Mouse (Mus musculus): ENCODE data around the gene Mzt1.
"Not testable (repeated sequence)": the region's sequence is repeated elsewhere in the genome, so short reads cannot be mapped to it uniquely, and the experiment has no call there.

The Mzt1 gene

GRCm38 (mm10) chr14:99046031-99046781 lies at the start of gene Mzt1, which contains the start of gene Bora:
Gene Mzt1, minus strand, starts transcription at chr14:99046134.
Gene Bora, plus strand, starts transcription at chr14:99046222.
- peak; percentile 96 for DNase-seq (ENCODE audit: low read depth)

GRCm38 (mm10) chr14:99088947-99089346 lies 43.0 kb upstream of the Mzt1 start:
- DNase-seq (ENCODE audit: low read depth), result no peak

DNA sequence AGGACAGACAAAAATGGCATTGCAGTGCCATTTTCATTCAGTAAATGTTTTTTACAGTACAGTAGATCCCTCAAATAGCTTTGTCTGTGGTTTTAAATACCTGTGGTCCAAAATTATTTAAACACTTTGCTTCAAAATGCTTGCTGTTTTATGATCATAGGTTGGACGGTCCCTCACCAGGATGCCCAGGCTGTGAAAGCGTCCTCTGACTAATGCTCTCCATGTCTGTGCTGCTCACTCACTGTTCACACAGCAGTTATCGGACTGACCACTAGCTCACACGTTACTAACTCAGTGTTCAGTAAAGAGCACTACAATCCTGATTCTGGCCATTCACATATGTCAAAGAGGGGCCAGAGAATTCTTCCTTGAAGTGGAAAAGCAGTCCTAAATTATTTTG lies 25.2 kb upstream of the Mzt1 start:
- DNase-seq (ENCODE audit: low read depth), result no peak

DNA sequence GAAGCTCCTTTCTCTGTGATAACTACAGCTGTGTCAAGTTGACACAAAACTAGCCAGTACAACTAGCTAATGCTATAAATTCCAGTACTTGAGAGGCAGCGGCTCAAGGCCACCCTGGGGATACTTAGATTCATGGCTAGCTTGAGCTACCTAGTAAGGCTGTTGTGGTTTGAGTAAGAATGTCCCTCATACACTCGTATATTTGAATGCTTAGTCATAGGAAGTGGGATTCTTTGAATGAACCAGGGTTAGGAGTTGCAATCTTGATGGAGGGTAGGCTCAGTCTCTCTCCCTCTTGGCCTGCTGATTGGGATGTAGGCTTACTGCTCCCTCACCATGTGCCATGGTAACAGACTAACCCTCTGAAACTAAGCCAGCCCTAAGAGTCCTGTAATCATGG lies 17.2 kb upstream of the Mzt1 start:
- no peak for DNase-seq (ENCODE audit: low read depth)

GRCm38 (mm10) chr14:99060616-99061015 lies 14.7 kb upstream of the Mzt1 start:
- no peak for DNase-seq (ENCODE audit: low read depth)

- no peak for DNase-seq (ENCODE audit: low read depth)
These were observed 13.1 kb upstream of the Mzt1 start for GRCm38 (mm10) chr14:99058959-99059586.

DNA sequence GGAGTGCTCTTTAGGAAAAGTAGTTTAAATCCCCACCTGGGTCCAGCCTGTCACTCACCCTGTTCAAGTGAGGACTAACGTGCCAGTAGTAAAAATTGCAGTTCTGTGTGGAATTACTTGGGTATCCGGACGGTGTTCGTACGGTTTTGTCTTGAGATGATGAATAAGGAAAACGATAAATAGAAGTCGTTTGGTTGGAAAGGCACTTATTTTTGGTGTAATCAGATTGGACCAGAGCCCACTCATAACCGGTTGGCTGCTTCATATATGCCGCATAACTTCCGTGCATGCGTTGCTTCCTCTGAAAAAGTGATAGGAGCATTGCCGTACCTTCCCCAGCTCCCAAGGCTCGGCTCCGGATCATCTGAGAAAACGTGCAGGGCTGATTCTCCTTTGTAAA lies 848 bp upstream of the Mzt1 start:
- DNase-seq (ENCODE audit: low read depth), result peak; percentile 74

- peak; percentile 70 for DNase-seq (ENCODE audit: low read depth)
These were observed 430 bp downstream of the Mzt1 start for GRCm38 (mm10) chr14:99045378-99046030.

GRCm38 (mm10) chr14:99044718-99045117 lies 1.2 kb downstream of the Mzt1 start:
- peak; percentile 36 for DNase-seq (ENCODE audit: low read depth)

GRCm38 (mm10) chr14:99044096-99044495 lies 1.8 kb downstream of the Mzt1 start:
- DNase-seq (ENCODE audit: low read depth), result no peak

DNA sequence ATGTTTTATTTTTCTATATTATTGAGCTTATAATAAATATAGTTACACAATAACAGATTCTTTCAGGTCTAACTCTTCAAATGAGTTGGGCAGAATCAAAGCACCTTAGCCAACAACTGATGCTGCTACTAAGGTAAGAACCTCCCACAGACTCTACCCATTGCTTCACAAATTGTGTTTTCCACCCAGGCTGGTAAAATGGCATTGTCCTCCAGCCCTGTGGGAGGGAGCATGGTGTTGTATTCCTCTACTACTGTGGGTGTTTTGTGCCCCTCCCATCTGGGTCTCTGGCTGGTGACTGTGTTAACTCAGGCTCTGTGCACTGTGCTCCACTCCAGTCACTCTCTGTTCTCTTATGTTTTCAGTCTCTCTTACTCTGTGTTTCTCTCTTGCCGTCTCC lies 2.4 kb downstream of the Mzt1 start:
- peak; percentile 29 for DNase-seq (ENCODE audit: low read depth)

DNA sequence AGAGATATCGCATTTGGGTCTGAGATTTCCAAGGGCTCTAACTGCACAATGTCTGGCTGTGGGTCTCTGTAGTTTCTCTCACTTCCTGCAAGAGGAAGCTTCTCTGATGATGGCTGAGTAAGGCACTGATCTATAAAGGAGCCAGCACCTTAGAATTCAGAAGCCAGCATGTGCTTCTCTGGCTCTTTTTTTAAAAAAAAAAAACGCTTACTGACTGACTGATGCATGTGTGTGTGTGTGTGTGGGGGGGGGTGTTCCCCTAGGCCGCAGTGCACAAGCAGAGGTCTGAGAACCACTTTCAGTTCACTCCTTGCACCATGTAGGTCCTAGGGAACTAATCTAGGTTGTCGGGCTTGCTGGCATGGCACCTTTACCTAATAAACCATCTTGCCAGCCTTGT lies 4.5 kb downstream of the Mzt1 start:
- peak; percentile 31 for DNase-seq (ENCODE audit: low read depth)

DNA sequence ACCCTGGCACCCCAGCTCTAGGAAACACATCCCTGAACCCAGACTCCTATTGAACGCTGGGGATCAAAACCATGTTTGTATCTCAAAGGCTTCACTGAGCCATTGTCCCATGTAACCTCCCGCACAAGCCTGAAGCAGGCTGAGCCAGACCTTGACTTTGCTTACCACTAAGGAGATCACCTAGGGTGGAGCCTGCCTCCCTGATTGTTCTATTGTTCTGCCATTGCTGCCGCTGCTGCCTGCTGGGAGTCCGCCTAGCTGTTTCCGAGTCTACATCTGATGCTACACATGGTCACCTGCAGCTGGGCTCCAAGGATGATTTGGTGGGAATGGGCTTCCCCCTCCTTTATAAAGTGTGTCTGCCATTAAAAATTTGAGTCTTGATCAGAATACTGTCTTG lies 6.6 kb downstream of the Mzt1 start:
- not testable (repeated sequence) for DNase-seq (ENCODE audit: low read depth)

DNA sequence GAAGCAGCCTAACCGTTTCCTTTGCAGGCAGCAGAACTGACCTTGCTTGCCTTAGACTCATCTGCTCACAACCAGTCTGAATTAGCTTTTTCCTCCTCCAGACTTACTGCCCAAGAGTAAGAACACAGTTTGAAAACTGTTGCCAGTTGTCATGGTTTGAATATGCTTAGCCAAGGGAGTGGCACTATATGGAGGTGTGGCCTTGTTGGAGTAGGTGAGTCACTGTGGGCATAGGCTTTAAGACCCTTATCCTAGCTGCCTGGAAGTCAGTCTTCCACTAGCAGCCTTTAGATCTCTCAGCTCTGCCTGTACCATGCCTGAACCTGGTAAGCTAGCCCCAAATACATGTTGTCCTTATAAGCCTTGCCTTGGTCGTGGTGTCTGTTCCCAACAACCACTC lies 8.2 kb downstream of the Mzt1 start:
- no peak for DNase-seq (ENCODE audit: low read depth)

- DNase-seq (ENCODE audit: low read depth), result no peak
These were observed 9.9 kb downstream of the Mzt1 start for GRCm38 (mm10) chr14:99036039-99036438.

GRCm38 (mm10) chr14:99034851-99035250 lies 11.1 kb downstream of the Mzt1 start:
- not testable (repeated sequence) for DNase-seq (ENCODE audit: low read depth)

GRCm38 (mm10) chr14:99032596-99032995 lies 13.3 kb downstream of the Mzt1 start:
- no peak for DNase-seq (ENCODE audit: low read depth)

- DNase-seq (ENCODE audit: low read depth), result no peak
These were observed 14.5 kb downstream of the Mzt1 start for GRCm38 (mm10) chr14:99031337-99031873.

GRCm38 (mm10) chr14:99029987-99030386 lies 15.9 kb downstream of the Mzt1 start:
- DNase-seq (ENCODE audit: low read depth), result no peak

DNA sequence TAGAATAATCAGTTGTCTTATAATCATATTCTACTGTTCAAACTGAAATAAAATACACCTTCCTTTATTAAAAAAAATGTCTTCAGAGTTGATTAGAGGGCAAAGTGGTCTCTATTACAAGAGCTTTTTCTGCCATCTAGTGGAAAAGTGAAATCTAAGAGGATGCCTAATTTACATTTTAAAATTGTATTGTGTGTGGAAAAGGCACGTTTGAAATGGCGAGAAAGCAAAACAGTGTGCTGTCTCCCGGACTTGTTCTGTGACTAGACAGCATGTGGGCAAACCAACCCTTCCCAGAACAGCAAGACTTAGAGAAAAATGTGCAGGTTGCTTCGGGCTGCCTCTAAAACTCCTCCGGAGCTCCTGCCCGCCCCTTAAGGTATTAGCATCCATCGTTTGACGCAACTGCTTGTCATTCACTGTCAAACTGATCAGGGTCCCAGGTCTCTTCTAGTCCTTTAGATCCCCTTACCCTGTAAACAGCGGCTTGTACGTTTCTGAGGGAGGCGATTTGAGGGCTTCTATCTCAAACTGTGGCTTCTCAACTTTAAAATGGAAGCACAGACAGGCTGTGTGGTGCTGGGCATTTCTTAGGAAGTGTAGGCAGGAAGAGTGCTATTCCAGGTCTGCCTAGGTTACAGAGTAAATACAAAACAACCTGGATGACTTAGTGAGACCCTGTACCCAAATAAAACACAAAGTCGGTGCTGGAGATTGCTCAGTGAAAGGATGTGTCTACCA lies 23.4 kb downstream of the Mzt1 start:
- DNase-seq (ENCODE audit: low read depth), result no peak

DNA sequence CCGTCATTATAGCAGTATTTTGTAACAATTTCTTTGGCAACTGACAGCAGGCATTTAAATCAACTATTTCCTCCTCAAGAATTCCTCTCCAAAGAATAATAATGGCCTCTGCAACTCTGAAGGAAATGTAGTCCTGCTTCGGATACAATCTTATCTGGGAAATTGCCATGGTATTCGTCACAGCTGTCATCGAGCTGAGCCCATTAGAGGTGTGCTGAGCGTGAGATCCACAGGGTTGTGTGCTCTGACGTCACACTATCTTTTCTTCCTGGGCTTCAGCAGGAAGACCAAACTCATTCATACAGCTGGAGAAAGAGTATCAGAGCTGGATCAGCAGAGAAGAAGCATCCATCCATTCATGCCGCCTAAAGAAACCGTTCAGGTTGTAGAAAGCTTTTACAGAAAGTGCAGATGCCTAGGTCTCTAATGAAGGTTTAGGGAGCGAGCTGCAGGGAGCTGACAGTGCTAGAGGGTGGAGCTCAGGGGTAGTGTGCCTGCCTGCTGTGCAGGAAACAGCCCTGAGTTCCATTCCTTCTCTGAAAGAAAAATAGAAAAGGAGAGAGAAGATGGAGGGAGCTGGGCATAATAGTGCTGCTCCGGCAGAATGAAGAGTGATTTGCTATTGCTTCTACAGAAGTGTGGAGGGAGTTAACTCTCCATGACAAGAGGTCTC lies 26.7 kb downstream of the Mzt1 start:
- DNase-seq (ENCODE audit: low read depth), result no peak

GRCm38 (mm10) chr14:99018691-99019090 lies 27.2 kb downstream of the Mzt1 start:
- no peak for DNase-seq (ENCODE audit: low read depth)

Data from induced T-regulatory cell, adult 2 months (primary cell).